Mouse (Mus musculus) cerebellum, adult 11-12 months (tissue): ENCODE results near the gene B3gnt9.

Experiments used
- DNase-seq: peaks from one replicate; pipeline ENCODE4 v3.0.0; 2022

B3gnt9 gene

GRCm38 (mm10) chr8:105254966-105255350, at the start of gene B3gnt9:
Gene B3gnt9 (minus strand): TSS chr8:105255153.
- DNase-seq: peak; percentile 52

GRCm38 (mm10) chr8:105303874-105304273, 48.9 kb upstream of the B3gnt9 start:
- no peak for DNase-seq

GRCm38 (mm10) chr8:105303396-105303795, 48.4 kb upstream of the B3gnt9 start:
- no peak for DNase-seq

- DNase-seq: no peak
Measured at GRCm38 (mm10) chr8:105299962-105300361, 45.0 kb upstream of the B3gnt9 start.

GRCm38 (mm10) chr8:105298351-105299252, 43.6 kb upstream of the B3gnt9 start:
- peak; percentile 54 for DNase-seq

- peak; percentile 90 for DNase-seq
Measured at GRCm38 (mm10) chr8:105297511-105298192, 42.7 kb upstream of the B3gnt9 start, which contains the start of gene E2f4. Gene E2f4 (plus strand): TSS chr8:105297663.

- peak; percentile 40 for DNase-seq
Measured at GRCm38 (mm10) chr8:105295895-105296573, 41.1 kb upstream of the B3gnt9 start, which contains the start of gene Exoc3l. Gene Exoc3l (minus strand): TSS chr8:105296101.

- no peak for DNase-seq
Measured at GRCm38 (mm10) chr8:105295256-105295655, 40.3 kb upstream of the B3gnt9 start.

- DNase-seq: peak; percentile 55
Measured at GRCm38 (mm10) chr8:105294776-105295175, 39.8 kb upstream of the B3gnt9 start.

GRCm38 (mm10) chr8:105293405-105293804, 38.5 kb upstream of the B3gnt9 start:
- DNase-seq: peak; percentile 92

- no peak for DNase-seq
Measured at GRCm38 (mm10) chr8:105292471-105292870, 37.5 kb upstream of the B3gnt9 start.

GRCm38 (mm10) chr8:105291802-105292201, 36.8 kb upstream of the B3gnt9 start:
- DNase-seq: peak; percentile 56

GRCm38 (mm10) chr8:105291364-105291763, 36.4 kb upstream of the B3gnt9 start:
- peak; percentile 65 for DNase-seq

- peak; percentile 86 for DNase-seq
Measured at GRCm38 (mm10) chr8:105290554-105291314, 35.8 kb upstream of the B3gnt9 start.

GRCm38 (mm10) chr8:105289805-105290460, 35.0 kb upstream of the B3gnt9 start, which contains the start of gene 4931428F04Rik:
Gene 4931428F04Rik (minus strand): TSS chr8:105289864.
- DNase-seq: peak; percentile 86

- peak; percentile 97 for DNase-seq
Measured at GRCm38 (mm10) chr8:105288958-105289732, 34.2 kb upstream of the B3gnt9 start.

GRCm38 (mm10) chr8:105288231-105288630, 33.3 kb upstream of the B3gnt9 start:
- no peak for DNase-seq

- DNase-seq: no peak
Measured at GRCm38 (mm10) chr8:105286907-105287306, 32.0 kb upstream of the B3gnt9 start.

- DNase-seq: peak; percentile 61
Measured at GRCm38 (mm10) chr8:105285514-105285913, 30.6 kb upstream of the B3gnt9 start.

- peak; percentile 77 for DNase-seq
Measured at GRCm38 (mm10) chr8:105283074-105283473, 28.1 kb upstream of the B3gnt9 start.

- DNase-seq: no peak
Measured at GRCm38 (mm10) chr8:105282239-105282638, 27.3 kb upstream of the B3gnt9 start.
